Mouse (Mus musculus): ENCODE measurements around the gene Atp1a1. TPM values are rescaled to one million over a fixed set of nuclear protein-coding genes. Genes with fewer than 3 reads are reported as not detected.

The Atp1a1 gene
- total RNA-seq, 2 experiments from 2014 or later: 711 to 790 TPM

GRCm38 (mm10) chr3:101593266-101593651 is 11.2 kb downstream of the Atp1a1 start:
- no peak for DNase-seq

GRCm38 (mm10) chr3:101592281-101593265 is 11.9 kb downstream of the Atp1a1 start:
- DNase-seq: peak in 1 of 2 experiments; percentile 15

- DNase-seq: peak in 1 of 2 experiments; percentile 17
These were observed 14.1 kb downstream of the Atp1a1 start for GRCm38 (mm10) chr3:101590380-101590779.

GRCm38 (mm10) chr3:101588299-101588698 is 16.2 kb downstream of the Atp1a1 start:
- DNase-seq: peak in 1 of 2 experiments; percentile 36

- DNase-seq: no peak
These were observed 17.7 kb downstream of the Atp1a1 start for GRCm38 (mm10) chr3:101586794-101587193.

- peak in 1 of 2 experiments; percentile 34 for DNase-seq
These were observed 26.4 kb downstream of the Atp1a1 start for GRCm38 (mm10) chr3:101578072-101578471.

- DNase-seq: peak; percentile 49 to 71
These were observed 27.1 kb downstream of the Atp1a1 start for GRCm38 (mm10) chr3:101577361-101577760.

GRCm38 (mm10) chr3:101575527-101576085 is 28.9 kb downstream of the Atp1a1 start:
- peak in 1 of 2 experiments; percentile 14 for DNase-seq

- DNase-seq: no peak
These were observed 29.9 kb downstream of the Atp1a1 start for GRCm38 (mm10) chr3:101574463-101575193.

GRCm38 (mm10) chr3:101572991-101573390 is 31.5 kb downstream of the Atp1a1 start:
- DNase-seq: peak in 1 of 2 experiments; percentile 17

- DNase-seq: peak; percentile 56
These were observed 32.3 kb downstream of the Atp1a1 start for GRCm38 (mm10) chr3:101572174-101572626.

- DNase-seq: no peak
These were observed 32.9 kb downstream of the Atp1a1 start for GRCm38 (mm10) chr3:101571515-101572130.

- DNase-seq: no peak
These were observed 33.6 kb downstream of the Atp1a1 start for GRCm38 (mm10) chr3:101570747-101571514.

GRCm38 (mm10) chr3:101570246-101570645 is 34.2 kb downstream of the Atp1a1 start:
- no peak for DNase-seq

- DNase-seq: peak; percentile 25 to 47
These were observed 35.9 kb downstream of the Atp1a1 start for GRCm38 (mm10) chr3:101568627-101569026.

- DNase-seq: no peak
These were observed 40.5 kb downstream of the Atp1a1 start for GRCm38 (mm10) chr3:101564011-101564410.

GRCm38 (mm10) chr3:101562510-101563209 is 41.8 kb downstream of the Atp1a1 start:
- peak in 1 of 2 experiments; percentile 20 for DNase-seq

- no peak for DNase-seq
These were observed 42.5 kb downstream of the Atp1a1 start for GRCm38 (mm10) chr3:101561948-101562347.

GRCm38 (mm10) chr3:101560841-101561522 is 43.5 kb downstream of the Atp1a1 start:
- DNase-seq: no peak

GRCm38 (mm10) chr3:101556712-101557111 is 47.8 kb downstream of the Atp1a1 start:
- no peak for DNase-seq

Data from heart, adult 18-20 months (tissue).